Mouse (Mus musculus): ENCODE results near the gene Guf1.

DNA sequence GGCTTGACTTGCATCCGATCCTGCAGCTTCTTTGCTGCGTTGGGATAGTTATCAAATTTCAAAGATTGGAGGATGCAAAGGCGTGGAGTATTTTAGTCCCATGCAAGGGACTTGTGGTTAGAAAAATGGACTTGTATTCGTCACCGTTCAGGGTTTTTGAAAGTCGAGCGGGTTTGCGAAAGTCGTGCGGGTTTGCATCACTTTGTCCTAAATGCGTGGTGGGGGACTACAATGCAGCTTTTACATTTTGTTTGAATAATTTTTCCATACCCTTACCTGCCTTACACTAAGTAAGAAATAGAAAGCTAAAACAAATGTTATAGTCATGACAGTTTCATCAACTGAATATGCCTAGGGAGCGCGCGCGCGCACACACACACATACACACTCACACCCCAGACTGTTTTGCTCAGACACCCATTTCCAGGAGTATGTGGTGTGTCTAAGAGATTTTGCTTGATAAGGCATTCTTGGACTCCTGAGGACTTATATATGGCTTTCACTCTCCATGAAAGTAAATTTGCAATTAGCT, 747 bp downstream of the Guf1 start:
- TF ChIP-seq CTCF (conservative IDR thresholded peaks at IDR 0.05; ENCODE audit: insufficient read depth, insufficient read length, low read depth, low read length) (no peak), POLR2A (IDR thresholded peaks at IDR 0.05; ENCODE audit: low read depth, low read length) (no peak)

All from kidney, adult 2 months (tissue).